Mouse (Mus musculus) E14TG2a.4 (cell line): ENCODE measurements at regions not wholly inside any gene's neighbourhood (a gene's known extent, or its start where the extent isn't known, plus 50 kb on each side); places are given as distances from the start of the nearest gene placed in this dataset.

Source experiments
- H3K27me3 ChIP-seq: 2 replicates; pipeline ENCODE4 v1.6.1; 2014; ENCODE audit warnings: low read length, control low read depth; ENCODE audit not compliant: insufficient read depth
- H3K36me3 ChIP-seq: 2 replicates; pipeline ENCODE4 v1.6.1; 2014; ENCODE audit warnings: low read length, control low read depth; ENCODE audit not compliant: insufficient read depth
- H3K4me1 ChIP-seq: replicated peaks from 2 replicates; pipeline ENCODE4 v1.6.1; 2014; ENCODE audit warnings: low read depth, low read length, control low read depth
- H3K4me3 ChIP-seq: replicated peaks from 2 replicates; pipeline ENCODE4 v1.5.1; 2014; ENCODE audit warnings: mild to moderate bottlenecking, low read length
- H3K9me3 ChIP-seq: 2 replicates; pipeline ENCODE4 v1.6.1; 2014; ENCODE audit warnings: low read length, control low read depth
- CTCF ChIP-seq: conservative IDR thresholded peaks from 2 replicates; pipeline ENCODE4 v1.5.1; 2014; ENCODE audit warnings: low read length
- NANOG ChIP-seq: IDR thresholded peaks from 2 replicates; pipeline ENCODE4 v1.6.1; 2014; ENCODE audit warnings: borderline replicate concordance, low read length, mixed read lengths
- POU5F1 ChIP-seq: IDR thresholded peaks from 2 replicates; pipeline ENCODE4 v1.6.1; 2014; ENCODE audit warnings: low read length, borderline replicate concordance

DNA sequence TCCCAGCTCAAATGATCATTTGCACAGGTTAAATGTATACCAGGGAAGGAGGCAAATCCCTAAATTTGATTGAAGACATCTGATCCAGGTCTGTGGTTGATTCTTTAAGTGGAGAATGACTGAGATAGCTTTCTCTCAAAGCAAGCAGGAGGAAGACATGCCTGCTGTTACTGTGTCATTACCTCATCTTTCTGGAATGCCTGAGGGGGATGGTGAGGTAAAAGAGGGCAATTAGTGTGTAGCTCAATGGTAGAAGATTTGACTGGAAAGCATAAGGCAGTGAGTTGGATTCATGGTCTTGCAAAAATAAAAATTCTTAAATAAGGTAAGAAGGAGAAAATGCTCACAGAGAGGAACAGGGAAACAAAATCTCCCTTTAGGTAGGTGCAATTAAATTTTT is 144.9 kb downstream of the Fam84b start:
- Histone ChIP-seq H3K27me3 (no peaks in the 10 kb centered on the region), H3K4me1 (no peaks in the 10 kb centered on the region), H3K9me3 (no peaks in the 10 kb centered on the region), H3K4me3 (no peak overlapping the region), H3K36me3 (no peaks in the 10 kb centered on the region)
- TF ChIP-seq NANOG (no peak), CTCF (no peak), POU5F1 (no peak)

- TF ChIP-seq NANOG (no peak), POU5F1 (no peak), CTCF (no peak)
- H3K4me1 ChIP-seq: no peaks in the 10 kb centered on the region
- H3K4me3 ChIP-seq: no peak overlapping the region
- H3K9me3 ChIP-seq: no peaks in the 10 kb centered on the region
- H3K36me3 ChIP-seq: no peaks in the 10 kb centered on the region
- no peaks in the 10 kb centered on the region for H3K27me3 ChIP-seq
Observed at GRCm38 (mm10) chr15:60706009-60706408, 147.6 kb downstream of the Fam84b start.

GRCm38 (mm10) chr15:60701273-60701672 is 152.3 kb downstream of the Fam84b start:
- Histone ChIP-seq H3K4me1 (no peaks in the 10 kb centered on the region), H3K27me3 (no peaks in the 10 kb centered on the region), H3K4me3 (no peak overlapping the region), H3K36me3 (no peaks in the 10 kb centered on the region), H3K9me3 (no peaks in the 10 kb centered on the region)
- no peak for TF ChIP-seq NANOG
- no peak for TF ChIP-seq POU5F1
- TF ChIP-seq CTCF: no peak

DNA sequence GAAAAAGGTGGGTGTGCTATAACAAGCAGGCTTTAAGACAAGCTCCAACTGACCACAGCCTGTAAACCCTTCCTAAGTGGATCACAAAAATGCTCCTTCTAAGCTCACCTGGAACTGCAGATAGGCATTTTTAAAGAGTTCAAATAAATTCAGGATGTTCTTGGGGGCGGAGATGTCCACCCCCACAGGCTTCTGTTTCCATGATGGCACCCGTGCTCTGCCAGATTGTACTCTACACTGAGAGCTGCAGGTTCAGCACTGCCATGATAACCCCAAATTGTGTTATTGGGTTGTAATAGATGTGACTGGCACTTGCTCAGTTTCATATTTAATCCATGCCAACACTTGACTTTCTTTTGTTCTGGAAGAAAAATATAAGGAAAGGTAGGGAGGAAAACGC is 158.8 kb downstream of the Fam84b start:
- TF ChIP-seq POU5F1 (no peak), CTCF (no peak), NANOG (no peak)
- H3K36me3 ChIP-seq: no peaks in the 10 kb centered on the region
- H3K27me3 ChIP-seq: no peaks in the 10 kb centered on the region

GRCm38 (mm10) chr15:60693751-60694500 is 159.7 kb downstream of the Fam84b start:
- Histone ChIP-seq H3K27me3 (no peaks in the 10 kb centered on the region), H3K4me1 (no peaks in the 10 kb centered on the region), H3K9me3 (no peaks in the 10 kb centered on the region), H3K4me3 (no peak overlapping the region), H3K36me3 (no peaks in the 10 kb centered on the region)
- peak; percentile 37 for TF ChIP-seq CTCF
- no peak for TF ChIP-seq POU5F1
- TF ChIP-seq NANOG: no peak

More for the DNA sequence above, 158.8 kb downstream of the Fam84b start:
- Histone ChIP-seq H3K9me3 (no peaks in the 10 kb centered on the region), H3K4me3 (no peak overlapping the region), H3K4me1 (no peaks in the 10 kb centered on the region)

- no peaks in the 10 kb centered on the region for H3K36me3 ChIP-seq
- TF ChIP-seq NANOG (no peak), POU5F1 (no peak)
- H3K4me3 ChIP-seq: no peak overlapping the region
- no peaks in the 10 kb centered on the region for H3K27me3 ChIP-seq
- no peaks in the 10 kb centered on the region for H3K9me3 ChIP-seq
- H3K4me1 ChIP-seq: no peaks in the 10 kb centered on the region
Observed at GRCm38 (mm10) chr15:60692718-60693597, 160.6 kb downstream of the Fam84b start.

DNA sequence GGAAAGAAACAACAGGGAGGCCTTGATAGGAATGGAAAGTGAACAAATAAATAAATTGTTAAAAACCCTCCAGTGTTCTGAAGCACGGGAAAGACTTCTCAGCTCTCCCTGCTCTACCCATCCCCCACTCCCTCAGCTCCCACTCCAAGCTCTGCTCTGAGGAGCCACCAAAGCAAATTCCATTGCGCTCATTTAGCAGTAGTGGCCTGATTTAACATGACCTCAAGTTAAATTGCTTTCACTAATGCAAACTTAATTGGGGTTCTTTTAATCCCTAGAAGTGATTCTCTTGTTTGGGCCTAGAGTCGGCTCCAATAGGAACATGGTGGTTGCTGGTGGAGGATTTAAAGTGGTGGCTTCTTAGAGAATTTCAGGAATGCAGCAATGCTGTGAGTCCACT is 161.4 kb downstream of the Fam84b start:
- H3K4me1 ChIP-seq: no peaks in the 10 kb centered on the region
- no peaks in the 10 kb centered on the region for H3K36me3 ChIP-seq
- no peaks in the 10 kb centered on the region for H3K27me3 ChIP-seq
- no peaks in the 10 kb centered on the region for H3K9me3 ChIP-seq
- no peak for TF ChIP-seq CTCF
- TF ChIP-seq POU5F1: no peak
- TF ChIP-seq NANOG: no peak
- no peak overlapping the region for H3K4me3 ChIP-seq

DNA sequence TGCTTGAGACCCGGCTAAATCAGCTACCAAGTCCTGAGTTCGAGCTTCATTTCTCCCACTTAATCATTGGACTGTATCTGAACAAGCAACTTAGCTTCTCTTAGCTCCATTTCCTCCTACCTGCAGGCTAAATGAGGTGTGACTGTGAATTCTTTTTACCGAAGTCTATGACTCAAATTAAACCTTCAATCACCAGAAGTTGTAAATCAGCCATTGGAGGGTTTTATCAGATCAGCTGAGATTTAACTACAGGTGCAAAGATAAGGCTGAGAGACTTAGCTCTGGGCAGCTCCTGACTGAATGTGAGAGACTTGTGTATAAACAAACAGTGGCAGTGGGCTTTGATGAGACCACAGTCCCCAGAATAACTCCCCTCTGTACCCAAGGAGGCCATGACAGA is 176.2 kb downstream of the Fam84b start:
- no peak for TF ChIP-seq CTCF
- TF ChIP-seq POU5F1: no peak
- TF ChIP-seq NANOG: no peak
- H3K4me1 ChIP-seq: no peaks in the 10 kb centered on the region
- H3K36me3 ChIP-seq: no peaks in the 10 kb centered on the region
- no peaks in the 10 kb centered on the region for H3K27me3 ChIP-seq
- H3K4me3 ChIP-seq: no peak overlapping the region
- no peaks in the 10 kb centered on the region for H3K9me3 ChIP-seq
